Mouse (Mus musculus) bone marrow macrophage, adult 2 months (primary cell): ENCODE results near the gene Slc35f6.

ENCODE experiments used
- CTCF ChIP-seq: IDR thresholded peaks from 2 replicates; pipeline ENCODE4 v1.5.1; 2012; ENCODE audit warnings: low read depth, mild to moderate bottlenecking, low read length, moderate library complexity
- POLR2A ChIP-seq: IDR thresholded peaks from 2 replicates; pipeline ENCODE4 v1.6.1; 2012; ENCODE audit warnings: mild to moderate bottlenecking, low read depth, low read length, borderline replicate concordance

GRCm38 (mm10) chr5:30623380-30623779 is 24.4 kb upstream of the Slc35f6 start:
- TF ChIP-seq POLR2A (no peak), CTCF (no peak)
